Mouse (Mus musculus) liver, postnatal 0 days (tissue): ENCODE data around the gene Spc24.

ENCODE experiments used
- CTCF ChIP-seq: sonication (generic); IDR thresholded peaks from 2 replicates; pipeline ENCODE4 v1.5.1; 2016; ENCODE audit warnings: antibody characterized with exemption, low read depth
- EP300 ChIP-seq: IDR thresholded peaks from 2 replicates; pipeline ENCODE4 v1.6.1; 2016; ENCODE audit warnings: antibody characterized with exemption, low read depth, mild to moderate bottlenecking

- TF ChIP-seq CTCF (no peak), EP300 (no peak)
These were observed 37.8 kb upstream of the Spc24 start for GRCm38 (mm10) chr9:21797921-21798344.
